Mouse (Mus musculus): ENCODE results near the gene Armc8. TPM values are rescaled to one million over a fixed set of nuclear protein-coding genes. Genes with fewer than 3 reads are reported as not detected.

Gene Armc8
- polyA plus RNA-seq, 1 experiment: 23.9 TPM

GRCm38 (mm10) chr9:99431346-99431745 lies 137.4 kb downstream of the Armc8 start:
- Histone ChIP-seq H3K4me1 (ENCODE audit: control insufficient read depth, insufficient read depth, low read length) (peaks cover 8% of the 10 kb centered on the region), H3K4me3 (ENCODE audit: insufficient read depth, low read length) (no peak overlapping the region), H3K27ac (ENCODE audit: insufficient read depth, low read length) (no peak overlapping the region)
- TF ChIP-seq POLR2A (IDR thresholded peaks at IDR 0.05; ENCODE audit: low read depth, low read length) (no peak), CTCF (IDR thresholded peaks at IDR 0.05; ENCODE audit: borderline replicate concordance, insufficient read depth, low read length) (no peak)

GRCm38 (mm10) chr9:99430806-99431205 lies 137.9 kb downstream of the Armc8 start:
- H3K4me1 ChIP-seq (ENCODE audit: control insufficient read depth, insufficient read depth, low read length): peaks cover 8% of the 10 kb centered on the region
- TF ChIP-seq POLR2A (IDR thresholded peaks at IDR 0.05; ENCODE audit: low read depth, low read length) (no peak), CTCF (IDR thresholded peaks at IDR 0.05; ENCODE audit: borderline replicate concordance, insufficient read depth, low read length) (no peak)
- H3K27ac ChIP-seq (ENCODE audit: insufficient read depth, low read length): no peak overlapping the region
- no peak overlapping the region for H3K4me3 ChIP-seq (ENCODE audit: insufficient read depth, low read length)

GRCm38 (mm10) chr9:99429845-99430244 lies 138.9 kb downstream of the Armc8 start:
- H3K27ac ChIP-seq (ENCODE audit: insufficient read depth, low read length): no peak overlapping the region
- peaks cover 8% of the 10 kb centered on the region for H3K4me1 ChIP-seq (ENCODE audit: control insufficient read depth, insufficient read depth, low read length)
- TF ChIP-seq POLR2A (IDR thresholded peaks at IDR 0.05; ENCODE audit: low read depth, low read length): no peak
- TF ChIP-seq CTCF (IDR thresholded peaks at IDR 0.05; ENCODE audit: borderline replicate concordance, insufficient read depth, low read length): no peak
- H3K4me3 ChIP-seq (ENCODE audit: insufficient read depth, low read length): no peak overlapping the region

DNA sequence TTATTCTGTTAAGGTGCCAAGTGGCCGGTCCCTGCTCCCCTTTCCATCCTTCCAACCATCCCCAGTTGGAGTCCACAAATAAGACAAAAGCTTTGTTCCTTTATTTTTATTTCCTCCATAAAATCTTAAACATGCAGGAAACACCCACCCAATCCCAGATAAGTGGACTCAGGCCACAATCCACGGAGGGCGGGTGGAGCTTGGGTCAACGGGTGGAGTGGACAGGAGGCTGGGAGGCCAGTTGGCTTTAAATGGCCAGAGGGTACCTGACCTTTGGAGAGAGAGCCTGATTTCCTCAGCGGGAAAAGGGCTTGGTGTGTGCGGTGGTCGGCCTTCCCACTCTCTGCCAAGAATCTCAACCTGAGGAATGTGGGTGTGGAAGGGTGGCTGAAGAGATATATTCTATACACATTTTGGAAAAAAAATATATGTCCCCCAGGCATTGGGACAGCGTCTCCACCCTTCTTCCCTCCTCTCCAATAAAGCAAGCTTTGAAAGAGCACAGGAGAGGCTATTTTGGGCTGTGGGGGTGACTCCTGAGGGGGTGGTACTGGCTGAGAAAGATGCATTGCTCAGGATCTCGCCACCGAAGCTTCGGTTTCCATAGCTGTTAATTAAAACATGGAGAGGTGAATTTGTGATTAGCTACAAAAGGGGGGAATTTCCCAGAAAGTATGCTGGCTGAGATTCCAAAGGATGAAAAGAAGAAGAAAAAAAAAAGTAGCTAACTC lies 139.9 kb downstream of the Armc8 start:
- H3K27ac ChIP-seq (ENCODE audit: insufficient read depth, low read length): no peak overlapping the region
- TF ChIP-seq POLR2A (IDR thresholded peaks at IDR 0.05; ENCODE audit: low read depth, low read length) (no peak), CTCF (IDR thresholded peaks at IDR 0.05; ENCODE audit: borderline replicate concordance, insufficient read depth, low read length) (no peak)
- H3K4me1 ChIP-seq (ENCODE audit: control insufficient read depth, insufficient read depth, low read length): peaks cover 8% of the 10 kb centered on the region
- no peak overlapping the region for H3K4me3 ChIP-seq (ENCODE audit: insufficient read depth, low read length)

Other genes with a start within 250 kb of the Armc8 start
- 0.11 TPM in 1 of 2 replicates, not detected in the other for gene Esyt3, start 210.3 kb downstream of the Armc8 start, polyA plus RNA-seq (2011; ENCODE audit: insufficient read length, low read depth, missing spikeins)
- 29.5 and 35.3 TPM in 2 replicates for gene Mras, start 131.5 kb downstream of the Armc8 start, polyA plus RNA-seq (2011; ENCODE audit: insufficient read length, low read depth, missing spikeins)
- not detected in 2 replicates for gene Nme9, start 117.4 kb downstream of the Armc8 start, polyA plus RNA-seq (2011; ENCODE audit: insufficient read length, low read depth, missing spikeins)
- gene Dbr1, start 6.9 kb upstream of the Armc8 start, polyA plus RNA-seq (2011; ENCODE audit: insufficient read length, low read depth, missing spikeins): 17.3 and 18.3 TPM in 2 replicates
- not detected in 2 replicates for gene A4gnt, start 43.6 kb upstream of the Armc8 start, polyA plus RNA-seq (2011; ENCODE audit: insufficient read length, low read depth, missing spikeins)
- gene Dzip1l, start 60.6 kb upstream of the Armc8 start, polyA plus RNA-seq (2011; ENCODE audit: insufficient read length, low read depth, missing spikeins): 26.5 and 29.9 TPM in 2 replicates
- not detected in 2 replicates for gene Cldn18, start 148.4 kb upstream of the Armc8 start, polyA plus RNA-seq (2011; ENCODE audit: insufficient read length, low read depth, missing spikeins)

Data from embryonic fibroblast, embryonic 13.5 days (primary cell).